Mouse (Mus musculus): ENCODE measurements around the gene Spop.

DNA sequence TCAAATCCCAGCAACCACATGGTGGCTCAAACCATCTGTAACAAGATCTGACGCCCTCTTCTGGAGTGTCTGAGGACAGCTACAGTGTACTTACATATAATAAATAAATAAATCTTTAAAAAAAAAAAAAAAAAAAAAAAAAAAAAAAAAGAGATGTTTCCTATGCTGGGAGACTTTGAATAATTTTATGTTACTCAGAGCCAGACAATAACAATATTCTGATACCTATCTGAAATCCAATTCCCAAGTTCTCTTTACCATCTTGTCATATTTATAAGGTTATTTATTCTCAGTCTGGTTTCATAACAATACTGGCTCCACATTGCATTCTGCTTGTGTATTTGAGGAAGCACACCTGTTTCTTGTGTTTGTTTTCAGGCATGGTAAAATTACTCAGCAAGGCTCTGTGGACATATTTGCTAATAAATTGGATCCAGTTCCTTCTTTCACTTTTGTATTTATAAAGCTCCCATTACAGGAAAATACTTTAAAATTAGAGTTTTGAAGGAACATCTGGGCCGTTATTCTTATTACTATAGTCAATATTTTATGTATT lies 7.1 kb downstream of the Spop start:
- TF ChIP-seq CTCF (IDR thresholded peaks at IDR 0.05; ENCODE audit: extremely low read depth, insufficient read depth, insufficient read length, insufficient replicate concordance) (no peak), POLR2A (IDR thresholded peaks at IDR 0.05; ENCODE audit: low read depth, low read length) (no peak)

All from spleen, adult 2 months (tissue).